Mouse (Mus musculus): ENCODE data around the gene Fam163a. TPM values are rescaled to one million over a fixed set of nuclear protein-coding genes. Genes with fewer than 3 reads are reported as not detected.
"Not testable (repeated sequence)": the region's sequence is repeated elsewhere in the genome, so short reads cannot be mapped to it uniquely, and the experiment has no call there.

Fam163a gene
- total RNA-seq (2014; fragmentation: Nextera tagmentation) = not detected in 2 replicates
- total RNA-seq (2017) = not detected in 2 replicates

DNA sequence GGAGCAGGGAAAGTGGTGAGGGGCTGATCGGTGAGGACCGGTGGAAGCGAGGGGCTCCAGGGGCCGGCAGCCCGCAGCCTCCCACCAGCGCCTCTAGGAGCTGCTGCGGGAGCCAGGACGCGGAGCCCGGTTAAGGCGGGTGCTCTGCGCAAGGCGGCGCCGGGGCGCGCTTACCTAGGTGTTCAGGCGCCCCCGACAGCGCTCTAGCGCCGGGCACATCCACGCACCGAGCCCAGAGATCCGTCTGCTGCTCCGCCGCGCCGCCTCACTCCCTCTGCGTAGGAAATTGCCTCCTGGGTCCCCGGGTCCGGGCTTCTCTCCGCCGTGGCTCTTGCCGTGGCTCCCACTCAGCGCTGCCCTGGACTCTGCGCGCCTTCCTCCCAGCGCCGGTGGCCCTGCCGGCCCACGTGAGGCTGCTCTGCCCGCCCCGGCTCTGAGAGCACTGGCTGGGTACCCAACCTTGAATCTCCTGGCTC, at the start of gene Fam163a:
Gene Fam163a (minus strand): TSS at position 371 of the 476 bp plus-strand sequence.
- peak; percentile 40; the same call in 1 of the 2 replicates for ATAC-seq (replicated peaks; ENCODE audit: poor library complexity, severe bottlenecking)

DNA sequence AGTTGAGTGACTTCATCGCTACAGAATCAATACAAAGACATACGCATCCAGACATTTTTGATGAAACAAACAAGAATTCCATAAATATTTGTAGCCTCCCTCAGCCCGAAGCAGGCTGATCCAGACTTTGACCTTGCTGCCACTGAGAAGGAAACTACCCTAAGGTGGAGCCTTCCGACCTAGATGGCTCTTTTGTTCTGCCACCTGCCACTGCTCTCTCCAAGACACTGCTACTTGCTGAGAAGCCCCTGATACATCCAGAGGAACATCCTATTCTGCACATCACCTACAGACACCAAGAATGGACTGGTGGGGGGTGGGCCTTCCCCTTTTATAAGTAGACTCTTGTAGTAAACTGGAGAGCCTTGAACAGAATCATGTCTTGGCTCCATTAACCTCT, 46.3 kb upstream of the Fam163a start:
- not testable (repeated sequence) for ATAC-seq (replicated peaks; ENCODE audit: poor library complexity, severe bottlenecking)

DNA sequence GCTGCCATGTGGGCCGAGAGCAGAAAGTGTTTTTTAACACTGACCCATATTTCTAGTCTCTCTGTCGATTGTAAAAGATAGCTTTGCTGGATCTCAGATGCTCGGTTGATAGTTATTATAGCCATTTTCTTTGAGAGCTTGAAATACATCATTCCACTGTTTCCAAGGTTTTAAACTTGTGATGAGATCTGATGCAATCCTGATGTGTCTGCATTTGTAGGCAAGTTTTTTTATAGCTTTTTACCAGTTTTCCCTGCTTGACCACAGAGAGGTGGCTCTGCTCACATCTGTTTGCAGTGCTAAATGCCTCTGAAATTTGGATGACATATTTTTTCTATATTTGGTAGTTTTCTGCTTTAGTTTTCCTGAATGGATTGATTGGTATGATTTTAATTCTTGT, 43.1 kb upstream of the Fam163a start:
- no peak for ATAC-seq (replicated peaks; ENCODE audit: poor library complexity, severe bottlenecking)

DNA sequence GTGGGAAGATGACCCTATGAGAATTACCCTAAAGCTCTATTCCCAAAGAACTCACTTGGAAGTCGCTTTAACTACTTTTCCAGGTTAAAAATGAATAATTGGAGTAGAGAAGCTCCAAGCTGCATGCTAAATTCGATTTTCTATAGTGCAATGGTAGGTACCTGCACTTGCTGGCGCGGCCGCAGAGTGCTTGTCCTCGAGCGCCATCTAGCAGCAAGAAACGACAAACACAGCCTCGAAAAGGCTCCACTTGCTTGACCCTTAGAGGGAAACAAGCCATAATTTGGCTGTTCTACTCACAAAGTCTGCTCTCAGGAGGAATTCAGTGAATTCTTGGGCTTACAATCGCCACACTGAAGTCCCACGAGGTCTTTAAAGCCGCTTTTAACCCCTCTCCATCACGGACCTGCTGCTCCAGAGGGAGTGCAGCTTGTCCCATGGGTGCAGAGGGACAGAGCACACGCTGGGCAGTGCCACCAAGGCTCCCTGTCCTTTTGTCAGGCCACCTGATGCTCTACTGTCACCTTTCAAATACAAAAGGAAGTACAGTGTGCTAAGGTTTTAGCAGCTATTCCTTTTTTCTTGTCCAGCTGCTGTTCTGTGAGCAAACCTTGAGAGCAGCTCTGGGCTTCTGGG, 37.0 kb upstream of the Fam163a start:
- ATAC-seq (replicated peaks; ENCODE audit: poor library complexity, severe bottlenecking) = peak; percentile 89

DNA sequence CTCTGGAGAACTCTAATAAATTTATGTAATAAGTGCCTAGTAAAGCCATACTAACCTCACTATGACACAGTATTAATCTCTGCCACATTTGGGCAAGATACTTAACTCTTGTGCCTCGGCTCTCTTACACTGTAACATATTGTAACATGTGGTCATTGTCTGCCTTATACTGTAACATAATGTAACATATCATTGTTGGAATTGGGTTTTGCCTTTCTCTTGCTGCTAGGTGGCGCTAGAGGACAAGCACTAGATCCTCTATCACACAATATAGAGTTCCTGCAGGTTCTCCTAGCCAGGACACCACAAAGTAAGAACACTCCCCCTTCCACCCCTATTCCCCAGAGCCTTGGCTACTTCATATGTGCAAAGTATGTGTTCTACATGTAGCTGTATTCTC, 36.2 kb upstream of the Fam163a start:
- ATAC-seq (replicated peaks; ENCODE audit: poor library complexity, severe bottlenecking) = peak; percentile 75

DNA sequence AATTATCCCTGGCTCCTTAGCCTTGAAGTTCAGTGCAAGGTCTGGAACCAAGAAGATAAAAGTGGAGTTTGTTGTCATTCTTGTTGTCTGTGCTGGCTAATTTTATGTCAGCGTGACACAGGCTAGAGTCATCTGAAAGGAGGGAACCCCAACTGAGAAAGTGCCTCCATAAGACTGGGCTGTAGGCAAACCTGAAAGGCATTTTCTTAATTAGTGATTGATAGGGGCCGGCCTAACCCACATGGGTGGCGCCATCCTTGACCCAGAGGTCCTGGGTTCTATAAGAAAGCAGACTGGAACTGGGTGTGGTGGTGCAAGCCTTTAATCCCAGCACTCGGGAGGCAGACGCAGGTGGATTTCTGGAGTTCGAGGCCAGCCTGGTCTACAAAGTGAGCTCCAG, 26.3 kb upstream of the Fam163a start:
- ATAC-seq (replicated peaks; ENCODE audit: poor library complexity, severe bottlenecking) = no peak

DNA sequence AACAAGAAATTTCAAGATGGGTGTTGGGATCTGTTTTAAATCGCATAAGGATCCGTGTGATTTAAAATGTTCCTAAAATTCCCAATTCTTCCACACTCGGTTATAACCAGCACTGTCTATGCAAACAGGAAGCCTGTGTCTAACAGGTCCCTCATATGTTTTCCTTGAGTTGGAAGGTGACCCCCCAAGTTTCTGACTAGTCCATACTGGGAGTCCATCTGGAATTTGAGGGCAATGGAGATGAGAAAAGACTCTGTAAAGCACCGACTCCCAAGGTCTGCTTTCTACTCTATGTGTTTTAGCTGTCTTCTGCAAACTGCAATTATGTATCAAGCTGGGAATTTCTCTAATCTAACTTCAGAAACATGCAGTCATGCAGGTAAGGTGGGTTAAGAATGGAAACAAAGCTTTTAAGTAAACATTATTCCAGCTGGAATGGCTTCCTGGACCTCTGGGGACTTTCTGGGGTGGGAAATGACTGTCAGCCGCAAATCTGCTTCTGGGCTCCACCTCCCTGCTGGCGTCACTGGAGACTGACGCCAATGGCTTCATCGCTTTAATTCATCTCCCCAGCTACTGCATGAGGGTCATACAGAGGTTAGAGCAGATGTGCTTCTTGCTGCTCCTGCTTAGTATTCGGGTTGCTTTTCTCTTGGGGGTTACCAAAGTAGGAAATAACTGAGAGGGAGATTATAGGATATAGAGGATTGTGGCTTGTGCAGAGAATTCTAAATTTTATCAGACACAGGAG, 25.7 kb upstream of the Fam163a start:
- ATAC-seq (replicated peaks; ENCODE audit: poor library complexity, severe bottlenecking) = no peak

DNA sequence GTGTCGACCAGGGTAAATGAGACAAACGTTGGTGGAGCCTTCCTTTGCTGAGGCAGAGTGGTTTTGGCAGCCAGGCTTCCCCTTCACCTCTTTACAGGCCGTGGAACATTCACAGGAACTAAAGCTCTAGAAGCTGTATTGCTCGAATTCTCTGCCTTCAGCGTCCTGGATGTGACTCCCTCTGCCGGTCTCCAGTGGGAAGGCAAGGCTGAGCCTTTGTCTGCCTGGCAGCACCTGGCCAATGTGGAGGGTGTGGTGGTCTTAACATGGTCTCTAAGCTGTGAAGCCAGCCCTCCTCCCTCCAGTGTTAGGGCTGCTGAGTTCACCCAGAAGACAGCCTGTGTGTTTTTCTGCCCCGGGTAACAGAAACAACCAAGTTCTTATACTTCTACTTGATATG, 24.6 kb upstream of the Fam163a start:
- ATAC-seq (replicated peaks; ENCODE audit: poor library complexity, severe bottlenecking) = peak; percentile 92

DNA sequence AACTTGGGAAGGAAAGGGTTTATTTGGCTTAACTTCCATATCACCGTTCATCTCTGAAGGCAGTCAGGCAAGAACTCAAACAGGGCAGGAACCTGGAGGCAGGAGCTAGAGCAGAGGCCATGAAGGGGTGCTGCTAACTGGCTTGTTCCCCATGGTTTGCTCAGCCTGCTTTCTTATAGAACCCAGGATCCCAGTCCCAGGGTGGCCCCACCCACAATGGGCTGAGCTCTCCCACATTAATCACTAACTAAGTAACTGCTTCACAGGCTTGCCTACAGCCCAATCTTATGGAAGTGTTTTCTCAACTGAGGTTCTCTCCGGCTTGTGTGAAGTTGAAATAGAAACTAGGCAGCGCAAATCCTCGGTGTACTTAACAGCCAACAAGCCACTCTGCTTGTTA, 23.9 kb upstream of the Fam163a start:
- ATAC-seq (replicated peaks; ENCODE audit: poor library complexity, severe bottlenecking) = no peak

DNA sequence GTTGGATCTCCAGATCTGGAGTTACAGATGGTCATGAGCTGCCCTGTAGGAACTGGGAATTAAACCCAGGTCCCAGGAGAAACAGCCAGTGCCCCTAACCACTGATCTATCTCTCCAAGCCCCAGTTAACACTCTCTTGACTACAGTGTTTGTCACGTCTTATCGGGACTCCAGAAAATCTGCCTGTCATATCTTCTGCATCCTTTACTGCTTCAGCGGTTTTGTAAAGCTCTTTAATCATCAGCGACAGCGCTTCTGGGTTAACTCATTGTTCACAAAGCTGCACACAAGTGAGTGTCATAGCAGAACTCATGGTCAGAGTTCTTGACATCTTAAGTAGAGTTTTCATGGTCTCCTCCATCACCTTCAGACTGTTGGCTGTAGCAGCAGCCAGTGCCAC, 22.1 kb upstream of the Fam163a start:
- no peak for ATAC-seq (replicated peaks; ENCODE audit: poor library complexity, severe bottlenecking)

DNA sequence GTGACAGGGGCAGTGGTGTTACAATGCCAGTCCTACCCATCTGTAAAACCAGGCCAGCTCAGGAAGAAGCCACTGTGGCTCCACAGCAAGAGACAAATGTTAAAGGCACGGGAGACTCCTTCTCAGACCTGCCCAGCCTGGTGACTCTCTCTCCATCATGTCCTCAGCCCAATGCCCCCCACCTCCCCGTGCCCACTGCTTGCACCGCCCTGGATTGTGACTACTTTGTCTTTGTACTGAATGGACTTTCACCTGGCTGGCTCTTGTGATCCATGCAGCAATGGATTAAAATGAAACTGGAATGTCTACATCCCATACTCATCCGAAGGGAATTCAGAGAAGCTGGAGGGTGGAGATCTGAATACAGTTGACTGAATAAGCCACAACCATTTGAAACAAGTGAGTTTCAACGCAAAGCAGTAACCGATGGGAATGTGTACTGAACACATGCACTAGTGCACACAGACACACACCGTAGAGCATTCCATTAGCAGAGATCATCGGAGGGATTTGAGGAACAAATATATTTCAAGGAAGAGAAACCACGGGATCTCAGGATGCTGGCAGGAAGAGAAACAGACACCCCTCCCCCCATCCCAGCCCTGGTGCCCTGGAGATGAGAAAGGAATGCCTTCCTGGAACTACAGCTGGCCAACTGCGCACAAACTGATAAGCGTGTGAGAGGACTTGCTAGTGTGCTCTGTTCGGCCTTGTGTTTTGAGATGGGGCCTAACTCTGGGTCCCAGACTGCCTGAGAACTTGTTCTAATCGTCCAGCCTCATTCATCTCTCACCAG, 17.6 kb upstream of the Fam163a start:
- no peak for ATAC-seq (replicated peaks; ENCODE audit: poor library complexity, severe bottlenecking)

DNA sequence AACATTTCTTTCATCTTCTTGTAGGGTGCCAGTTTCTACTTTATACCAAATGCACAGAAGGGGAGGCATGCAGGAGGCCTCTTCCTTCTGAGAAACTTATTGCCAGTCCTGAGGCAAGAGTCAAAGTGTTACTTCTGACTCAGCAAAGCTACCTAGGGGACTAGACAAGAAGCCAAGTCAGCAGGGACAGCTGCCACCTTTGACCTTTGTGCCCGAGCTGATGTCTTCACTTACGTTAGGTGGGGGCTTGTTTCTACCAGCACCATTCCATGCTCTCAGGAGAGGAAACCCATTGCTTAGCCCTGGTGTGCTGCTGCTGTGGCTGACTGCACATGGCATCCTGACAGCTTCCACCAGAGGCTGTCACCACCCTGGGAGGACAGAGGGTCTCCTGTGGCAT, 16.5 kb upstream of the Fam163a start:
- no peak for ATAC-seq (replicated peaks; ENCODE audit: poor library complexity, severe bottlenecking)

DNA sequence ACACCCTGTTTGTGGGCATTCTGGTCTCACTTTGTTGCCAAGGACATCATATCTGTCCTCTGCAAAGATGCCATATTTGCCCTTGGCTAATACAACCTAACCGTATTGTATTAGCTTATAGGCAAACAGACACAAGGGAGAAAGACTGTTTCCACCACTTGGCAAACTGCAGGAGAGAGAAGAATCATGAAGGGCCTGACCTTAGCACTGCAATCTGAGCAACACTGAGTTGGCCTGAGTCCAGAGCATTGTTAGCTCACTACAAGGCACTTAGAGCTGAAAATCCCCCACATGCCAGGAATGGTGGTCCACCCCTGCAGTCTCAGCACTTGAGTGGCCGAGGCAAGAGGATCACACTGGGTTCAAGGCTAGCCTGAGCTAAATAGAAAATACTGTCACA, 13.7 kb upstream of the Fam163a start:
- no peak for ATAC-seq (replicated peaks; ENCODE audit: poor library complexity, severe bottlenecking)

DNA sequence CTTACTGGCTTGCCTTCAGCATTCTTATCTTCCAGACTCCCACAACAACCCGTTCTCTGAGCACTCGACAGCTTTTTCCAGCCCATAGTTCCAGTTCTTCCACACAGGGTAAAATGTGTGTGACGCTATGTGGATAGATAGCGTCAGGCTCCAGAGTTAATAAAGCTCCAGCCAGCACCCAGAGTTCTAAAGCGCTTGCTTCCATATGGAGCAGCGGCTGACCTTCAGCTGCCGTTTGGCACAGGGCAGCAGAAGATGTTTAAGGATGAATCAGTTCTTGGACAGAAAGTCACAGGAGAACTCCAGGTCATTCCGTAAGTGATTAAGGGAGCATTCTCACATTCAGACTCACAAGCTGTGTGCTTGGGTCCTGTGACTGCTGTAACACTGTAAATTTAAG, 13.1 kb upstream of the Fam163a start:
- ATAC-seq (replicated peaks; ENCODE audit: poor library complexity, severe bottlenecking) = no peak

DNA sequence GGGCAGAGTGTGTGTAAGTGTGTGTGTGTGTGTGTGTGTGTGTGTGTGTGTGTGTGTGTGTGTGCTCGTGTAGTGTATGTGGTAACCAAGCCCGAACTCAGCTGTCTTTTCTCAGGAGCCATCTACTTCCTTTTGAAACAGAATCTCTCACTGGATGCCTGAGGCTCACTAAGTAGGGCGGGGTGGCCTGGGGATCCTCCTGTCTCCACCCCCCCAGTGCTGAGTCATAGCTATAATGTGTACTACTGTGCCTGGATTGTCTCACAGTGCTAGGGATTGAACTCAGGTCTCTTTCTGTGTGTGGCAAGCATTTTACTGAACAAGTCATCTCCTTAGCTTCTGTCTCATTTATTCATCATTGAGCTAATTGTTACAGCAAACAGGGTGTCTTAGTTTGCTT, 12.6 kb upstream of the Fam163a start:
- peak; percentile 98 for ATAC-seq (replicated peaks; ENCODE audit: poor library complexity, severe bottlenecking)

DNA sequence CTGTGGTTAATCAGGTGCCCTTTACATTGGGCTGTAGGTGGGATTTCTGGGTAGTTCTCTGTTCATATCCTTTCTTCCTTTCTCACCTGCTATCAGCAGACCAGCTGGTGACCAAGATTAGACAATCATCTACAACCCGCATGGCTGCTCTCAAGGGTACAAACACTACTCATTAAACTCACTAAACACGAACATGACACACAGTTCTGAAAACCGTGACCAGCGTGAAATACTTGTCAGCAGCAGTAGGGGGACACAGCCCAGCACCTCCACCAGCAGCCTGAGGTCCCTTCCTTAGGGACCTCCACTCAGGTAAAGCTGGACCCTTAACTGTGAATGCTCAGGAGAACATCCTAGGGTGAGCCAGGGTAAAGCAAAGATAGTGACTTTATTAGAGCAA, 11.4 kb upstream of the Fam163a start:
- no peak for ATAC-seq (replicated peaks; ENCODE audit: poor library complexity, severe bottlenecking)

DNA sequence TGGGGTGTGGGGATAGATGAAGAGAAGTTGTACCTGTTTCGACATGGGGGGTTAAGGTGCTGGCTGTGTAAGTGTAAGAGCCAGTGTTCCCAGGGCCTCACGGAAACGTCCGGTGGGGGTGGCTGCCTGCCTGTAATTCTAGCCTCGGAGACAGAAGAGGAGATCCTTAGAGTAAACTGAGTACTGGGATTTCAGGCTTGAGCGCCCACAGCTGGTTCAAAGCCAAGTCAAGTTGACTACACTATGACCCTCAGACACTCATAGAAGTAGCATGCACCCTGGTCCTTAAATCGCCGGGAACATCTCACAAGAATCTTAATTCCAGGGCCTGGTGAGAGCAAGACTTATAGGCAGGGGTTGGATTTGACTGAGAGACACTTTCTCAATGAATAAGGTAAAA, 9.8 kb upstream of the Fam163a start:
- ATAC-seq (replicated peaks; ENCODE audit: poor library complexity, severe bottlenecking) = no peak

DNA sequence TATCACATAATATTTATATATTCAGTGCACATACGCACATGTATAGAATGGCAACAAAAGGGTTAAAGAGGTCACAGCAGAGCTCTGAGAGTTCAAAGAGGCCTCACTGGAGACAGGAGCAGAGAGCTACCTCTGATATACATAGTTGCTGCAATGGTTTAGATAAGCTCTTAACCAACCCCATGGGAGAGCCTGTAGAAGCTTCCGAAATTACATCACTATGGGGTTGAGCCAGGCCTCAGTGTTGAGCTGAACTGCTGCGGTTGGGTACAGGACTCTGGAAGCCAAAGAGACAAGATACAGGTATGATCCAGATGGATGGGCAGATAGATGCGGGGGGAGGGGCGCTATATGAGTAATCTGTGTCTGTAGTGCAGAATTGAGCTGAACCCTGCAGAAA, 8.1 kb upstream of the Fam163a start:
- no peak for ATAC-seq (replicated peaks; ENCODE audit: poor library complexity, severe bottlenecking)

DNA sequence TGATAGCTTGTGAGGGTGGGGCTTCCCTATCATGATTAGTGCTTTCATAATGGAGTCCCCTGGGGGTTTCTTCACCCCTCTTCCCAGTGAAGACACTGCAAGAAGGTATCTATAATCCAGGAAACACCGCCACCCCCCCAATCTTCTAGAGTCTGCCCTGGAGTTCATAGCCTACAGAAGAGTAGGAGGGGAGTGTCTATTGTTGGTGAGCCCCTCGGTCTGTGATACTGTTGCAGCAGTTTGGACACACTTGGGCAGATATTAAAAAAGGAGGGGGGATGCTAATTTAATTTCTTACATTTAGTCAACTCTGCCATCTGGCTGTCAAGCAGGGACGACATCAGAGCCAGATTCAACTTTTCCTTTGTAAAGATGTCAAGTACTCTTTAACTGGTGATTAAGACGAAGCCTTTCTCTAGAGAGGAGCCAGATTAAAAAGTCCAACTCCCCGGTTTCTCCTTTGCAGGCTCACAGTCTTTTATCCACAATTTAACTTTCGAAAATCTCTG, 7.0 kb upstream of the Fam163a start:
- no peak for ATAC-seq (replicated peaks; ENCODE audit: poor library complexity, severe bottlenecking)

DNA sequence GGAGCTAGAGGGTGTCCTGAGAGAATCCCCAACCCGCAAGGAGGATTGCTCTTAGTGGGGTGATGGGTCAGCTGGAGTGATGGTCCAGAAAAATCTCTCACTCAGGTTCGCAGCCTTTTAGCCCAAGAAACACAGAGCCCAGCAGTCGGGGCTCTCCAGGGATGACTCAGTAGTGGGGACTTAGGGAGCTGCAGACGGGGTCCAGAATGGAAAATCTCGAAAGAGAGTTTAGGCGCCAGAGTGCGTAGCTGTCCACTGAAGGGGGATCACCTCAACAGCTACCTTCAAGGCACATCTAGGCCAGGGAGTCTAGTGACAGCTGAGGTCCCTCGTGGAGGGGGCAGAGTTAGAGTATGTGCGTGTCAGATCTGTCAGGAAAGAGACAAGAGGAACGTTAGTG, 338 bp upstream of the Fam163a start:
- ATAC-seq (replicated peaks; ENCODE audit: poor library complexity, severe bottlenecking) = no peak

Measured in granulocyte monocyte progenitor cell, adult 5-6 weeks (primary cell).